Mouse (Mus musculus): ENCODE measurements around the gene Nudt7.

The Nudt7 gene

GRCm38 (mm10) chr8:114133510-114134362 is at the start of gene Nudt7:
Gene Nudt7 (plus strand): TSS chr8:114133557.
- peak; percentile 69 for DNase-seq

GRCm38 (mm10) chr8:114087932-114088331 is 45.4 kb upstream of the Nudt7 start:
- DNase-seq: no peak

- no peak for DNase-seq
These were observed 42.6 kb upstream of the Nudt7 start for GRCm38 (mm10) chr8:114090736-114091135.

- DNase-seq: no peak
These were observed 40.0 kb upstream of the Nudt7 start for GRCm38 (mm10) chr8:114093321-114093720.

GRCm38 (mm10) chr8:114094526-114094925 is 38.8 kb upstream of the Nudt7 start:
- no peak for DNase-seq

- no peak for DNase-seq
These were observed 32.7 kb upstream of the Nudt7 start for GRCm38 (mm10) chr8:114100561-114101206.

- DNase-seq: no peak
These were observed 30.0 kb upstream of the Nudt7 start for GRCm38 (mm10) chr8:114103401-114103800.

GRCm38 (mm10) chr8:114105971-114106370 is 27.4 kb upstream of the Nudt7 start:
- DNase-seq: no peak

GRCm38 (mm10) chr8:114109365-114110140 is 23.8 kb upstream of the Nudt7 start:
- DNase-seq: no peak

GRCm38 (mm10) chr8:114115076-114115475 is 18.3 kb upstream of the Nudt7 start:
- no peak for DNase-seq

GRCm38 (mm10) chr8:114116049-114116448 is 17.3 kb upstream of the Nudt7 start:
- DNase-seq: no peak

- DNase-seq: no peak
These were observed 15.9 kb upstream of the Nudt7 start for GRCm38 (mm10) chr8:114117439-114117838.

GRCm38 (mm10) chr8:114121781-114122180 is 11.6 kb upstream of the Nudt7 start:
- DNase-seq: no peak

- no peak for DNase-seq
These were observed 9.7 kb upstream of the Nudt7 start for GRCm38 (mm10) chr8:114123611-114124010.

- DNase-seq: no peak
These were observed 9.1 kb upstream of the Nudt7 start for GRCm38 (mm10) chr8:114124084-114124750.

- no peak for DNase-seq
These were observed 2.5 kb upstream of the Nudt7 start for GRCm38 (mm10) chr8:114130838-114131237.

- DNase-seq: no peak
These were observed 1.9 kb upstream of the Nudt7 start for GRCm38 (mm10) chr8:114131421-114131820.

- no peak for DNase-seq
These were observed 277 bp upstream of the Nudt7 start for GRCm38 (mm10) chr8:114133050-114133509.

GRCm38 (mm10) chr8:114136750-114137149 is 3.4 kb downstream of the Nudt7 start:
- no peak for DNase-seq

GRCm38 (mm10) chr8:114137181-114137580 is 3.8 kb downstream of the Nudt7 start:
- no peak for DNase-seq

- DNase-seq: no peak
These were observed 7.1 kb downstream of the Nudt7 start for GRCm38 (mm10) chr8:114140437-114140836.

GRCm38 (mm10) chr8:114142199-114142598 is 8.8 kb downstream of the Nudt7 start:
- DNase-seq: no peak

Data from right cerebral cortex, postnatal 14 days (tissue).